Mouse (Mus musculus) frontal cortex, postnatal 25 days (tissue): Measurements from ENCODE around the gene Epb41.

Experiments
- DNase-seq, 2 experiments: peaks; one replicate each; pipeline ENCODE4 v3.0.0; 2022; ENCODE audit warnings: low spot score in 2 of 2

Gene Epb41

GRCm38 (mm10) chr4:132074933-132075769 is at the start of gene Epb41:
Gene Epb41 (minus strand): TSS chr4:132075321.
- peak; percentile 94 to 97 for DNase-seq

- DNase-seq, result no peak
Observed at GRCm38 (mm10) chr4:132123166-132123565, 48.0 kb upstream of the Epb41 start.

GRCm38 (mm10) chr4:132121674-132122073 is 46.6 kb upstream of the Epb41 start:
- DNase-seq, result no peak

- no peak for DNase-seq
Observed at GRCm38 (mm10) chr4:132119566-132119965, 44.4 kb upstream of the Epb41 start.

GRCm38 (mm10) chr4:132116315-132116714 is 41.2 kb upstream of the Epb41 start:
- DNase-seq, result no peak

- no peak for DNase-seq
Observed at GRCm38 (mm10) chr4:132113411-132114095, 38.4 kb upstream of the Epb41 start.

GRCm38 (mm10) chr4:132111227-132111626 is 36.1 kb upstream of the Epb41 start:
- no peak for DNase-seq

- no peak for DNase-seq
Observed at GRCm38 (mm10) chr4:132108221-132108620, 33.1 kb upstream of the Epb41 start.

- no peak for DNase-seq
Observed at GRCm38 (mm10) chr4:132101152-132101551, 26.0 kb upstream of the Epb41 start.

- DNase-seq, result no peak
Observed at GRCm38 (mm10) chr4:132099548-132099947, 24.4 kb upstream of the Epb41 start.

GRCm38 (mm10) chr4:132095043-132095442 is 19.9 kb upstream of the Epb41 start:
- no peak for DNase-seq

- DNase-seq, result no peak
Observed at GRCm38 (mm10) chr4:132093928-132094327, 18.8 kb upstream of the Epb41 start.

- no peak for DNase-seq
Observed at GRCm38 (mm10) chr4:132093136-132093535, 18.0 kb upstream of the Epb41 start.

GRCm38 (mm10) chr4:132088921-132089320 is 13.8 kb upstream of the Epb41 start:
- DNase-seq, result peak in 1 of 2 experiments; percentile 59

- DNase-seq, result no peak
Observed at GRCm38 (mm10) chr4:132085114-132085513, 10.0 kb upstream of the Epb41 start.

- no peak for DNase-seq
Observed at GRCm38 (mm10) chr4:132080492-132080983, 5.4 kb upstream of the Epb41 start.

- DNase-seq, result peak; percentile 52 to 57
Observed at GRCm38 (mm10) chr4:132079555-132080275, 4.6 kb upstream of the Epb41 start.

- no peak for DNase-seq
Observed at GRCm38 (mm10) chr4:132078296-132078714, 3.2 kb upstream of the Epb41 start.

GRCm38 (mm10) chr4:132077445-132077844 is 2.3 kb upstream of the Epb41 start:
- DNase-seq, result no peak

GRCm38 (mm10) chr4:132076480-132077405 is 1.6 kb upstream of the Epb41 start:
- DNase-seq, result no peak

- no peak for DNase-seq
Observed at GRCm38 (mm10) chr4:132075796-132076195, 675 bp upstream of the Epb41 start.
